Mouse (Mus musculus) macrophage (primary cell): ENCODE data around the gene Capzb. TPM values are rescaled to one million over a fixed set of nuclear protein-coding genes. Genes with fewer than 3 reads are reported as not detected.

ENCODE experiments used
- H3K27ac ChIP-seq: fragments of 350-480 bp; formaldehyde crosslinking; 2 replicates; pipeline ENCODE4 v1.9.0; 2021
- H3K36me3 ChIP-seq: fragments of 350-480 bp; formaldehyde crosslinking; 2 replicates; pipeline ENCODE4 v1.9.0; 2021; ENCODE audit errors: inconsistent target
- H3K4me3 ChIP-seq: fragments of 350-480 bp; formaldehyde crosslinking; 2 replicates; pipeline ENCODE4 v1.9.0; 2021; ENCODE audit errors: inconsistent target
- H3K79me2 ChIP-seq: fragments of 350-480 bp; formaldehyde crosslinking; 2 replicates; pipeline ENCODE4 v1.9.0; 2021; ENCODE audit errors: inconsistent target
- WGBS: methylation state at CpG from one replicate; pipeline ENCODE4 v1.1.7; 2026; ENCODE audit warnings: inconsistent platforms; ENCODE audit not compliant: missing documents; 5-methylcytosine and 5-hydroxymethylcytosine counted together
- polyA plus RNA-seq: library from polyadenylated mRNA; stranded (reverse); fragments of 250-400 nt; gene quantifications from 3 replicates; pipeline ENCODE4 v1.2.4, GENCODE M21; 2018; ENCODE audit warnings: inconsistent platforms

Gene Capzb
- polyA plus RNA-seq, 1 experiment from 2014 or later = 769 TPM

DNA sequence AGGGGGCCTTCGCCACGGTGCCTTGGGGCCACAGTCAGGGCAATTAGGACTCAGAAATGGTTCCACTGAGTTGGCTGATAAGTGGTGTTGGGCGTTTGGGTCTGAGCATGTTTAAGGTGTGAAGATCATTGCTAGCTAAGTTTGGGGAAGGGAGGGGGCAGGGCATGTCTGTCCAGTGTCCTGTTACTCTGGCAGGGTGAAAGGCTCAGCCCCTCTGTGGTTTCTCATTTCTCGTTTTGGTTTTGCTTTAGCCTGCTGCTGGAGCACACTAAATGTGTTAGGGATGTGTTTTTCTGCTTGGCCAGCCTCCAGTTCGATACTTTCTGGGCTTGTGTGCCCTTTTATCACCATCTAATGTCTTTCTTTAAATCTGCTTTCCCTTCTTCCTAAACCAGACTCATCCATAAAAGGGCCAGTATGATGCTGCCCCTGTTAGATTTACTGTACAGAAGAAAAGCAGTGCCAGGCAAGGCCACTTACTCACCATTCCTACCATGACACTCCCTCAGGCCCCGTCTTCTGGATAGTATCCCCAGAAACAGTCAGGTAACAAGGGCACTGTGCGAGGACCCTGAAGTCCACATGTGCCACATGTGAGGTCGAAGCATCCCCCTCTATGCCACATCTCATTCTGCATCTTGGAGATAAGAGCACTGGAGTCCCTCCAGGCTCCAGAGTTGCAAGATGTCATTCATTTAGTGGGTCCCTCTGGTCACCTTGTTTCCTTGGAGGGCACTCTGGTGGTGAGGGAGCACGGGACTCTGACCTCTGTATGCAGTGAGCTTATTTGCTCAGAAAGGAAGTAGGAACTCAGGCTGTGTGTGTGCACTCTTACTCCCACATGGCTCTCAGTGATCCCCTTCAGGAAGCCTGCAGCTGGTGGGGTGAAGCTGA, 15.8 kb downstream of the Capzb start:
- 3% methylated on average over 9 of the region's 9 CpGs for WGBS
- no peak overlapping the region for H3K4me3 ChIP-seq
- H3K36me3 ChIP-seq = peaks cover 9% of the 10 kb centered on the region; the same call in 1 of the 2 replicates
- peak overlapping the region; percentile 84 for H3K27ac ChIP-seq
- peaks cover 100% of the 10 kb centered on the region for H3K79me2 ChIP-seq

DNA sequence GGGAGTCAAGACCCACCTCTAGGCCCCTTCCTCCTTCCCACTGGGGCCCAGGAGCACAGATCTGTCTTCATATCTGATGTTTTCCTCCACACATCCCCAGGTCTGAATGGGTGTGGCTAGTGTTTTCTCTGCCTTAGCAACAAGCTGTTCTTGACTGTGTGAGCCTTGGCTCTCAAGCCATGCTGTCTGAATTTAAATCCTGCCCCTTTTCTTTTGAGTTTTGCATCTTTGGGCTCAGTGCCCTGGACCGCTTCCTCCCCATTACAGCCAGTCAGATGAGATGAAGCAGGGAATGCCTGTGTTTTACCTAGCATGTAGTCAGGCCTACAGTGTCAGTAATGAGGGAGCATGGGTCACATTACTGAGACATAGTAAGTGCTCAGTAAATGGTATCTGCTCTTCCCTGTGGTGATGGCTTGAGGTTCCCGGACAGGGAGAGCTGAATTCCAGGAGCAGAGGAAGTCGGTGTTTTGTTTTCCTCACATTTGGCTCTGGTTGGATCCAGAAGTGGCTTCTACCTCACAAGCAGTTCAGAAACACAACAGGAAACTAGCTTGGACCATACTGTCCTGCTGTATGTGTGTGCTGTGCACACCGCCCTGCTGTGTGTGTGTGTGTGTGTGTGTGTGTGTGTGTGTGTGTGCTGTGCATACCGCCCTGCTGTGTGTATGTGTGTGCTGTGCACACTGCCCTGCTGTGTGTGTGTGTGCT, 16.6 kb downstream of the Capzb start:
- no peak overlapping the region for H3K4me3 ChIP-seq
- 66% methylated on average over 4 of the region's 5 CpGs for WGBS
- peaks cover 9% of the 10 kb centered on the region; the same call in 1 of the 2 replicates for H3K36me3 ChIP-seq
- peaks cover 100% of the 10 kb centered on the region for H3K79me2 ChIP-seq
- H3K27ac ChIP-seq = peak overlapping the region; percentile 84

DNA sequence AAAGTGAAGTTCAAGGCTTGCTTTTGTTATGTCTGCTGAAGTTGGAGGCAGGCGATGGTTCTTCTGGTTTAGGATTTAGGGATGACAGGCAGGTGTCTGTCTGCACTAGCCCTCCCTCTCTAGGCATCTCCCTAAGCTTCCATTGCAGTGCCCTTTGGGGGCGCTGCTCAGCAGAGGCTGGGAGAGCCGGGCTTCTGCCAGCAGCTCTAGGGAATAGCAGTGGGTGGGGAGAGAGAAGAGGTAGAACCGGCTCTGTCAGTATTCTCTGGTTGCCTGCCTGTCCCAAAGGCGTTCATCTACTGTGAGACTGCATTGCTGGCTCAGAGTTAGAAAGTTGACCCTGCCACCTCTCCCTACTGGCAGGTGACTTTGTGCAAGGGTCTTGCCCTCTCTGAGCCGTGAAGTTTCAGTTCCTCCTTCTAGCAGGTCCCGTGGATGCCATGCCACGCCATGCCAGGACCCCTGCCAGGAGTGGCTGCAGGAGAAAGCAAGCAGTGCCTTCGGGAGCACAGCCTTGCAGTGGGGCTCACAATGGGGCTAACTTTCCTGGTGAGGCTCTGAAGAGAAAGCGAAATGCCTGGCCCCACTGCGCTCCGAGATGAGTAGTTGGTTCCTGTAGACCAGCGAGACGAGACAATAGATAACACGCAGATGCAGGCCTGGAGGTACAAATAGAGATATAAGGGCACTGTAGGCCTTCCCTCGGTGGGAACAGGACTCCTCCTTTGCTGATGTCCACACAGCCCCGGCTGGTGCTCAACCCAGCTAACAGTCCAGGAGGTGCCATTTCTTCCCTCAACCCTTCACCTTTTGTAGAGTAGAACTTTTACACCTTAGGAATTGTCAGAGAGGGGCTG, 19.5 kb downstream of the Capzb start:
- Histone ChIP-seq H3K4me3 (no peak overlapping the region), H3K27ac (peak overlapping the region; percentile 40), H3K79me2 (peaks cover 100% of the 10 kb centered on the region), H3K36me3 (peaks cover under 1% of the 10 kb centered on the region; the same call in 1 of the 2 replicates)
- WGBS = 56% methylated on average over 17 of the region's 17 CpGs

GRCm38 (mm10) chr4:139213086-139213485, 20.4 kb downstream of the Capzb start:
- H3K36me3 ChIP-seq = no peaks in the 10 kb centered on the region; the same call in 1 of the 2 replicates

DNA sequence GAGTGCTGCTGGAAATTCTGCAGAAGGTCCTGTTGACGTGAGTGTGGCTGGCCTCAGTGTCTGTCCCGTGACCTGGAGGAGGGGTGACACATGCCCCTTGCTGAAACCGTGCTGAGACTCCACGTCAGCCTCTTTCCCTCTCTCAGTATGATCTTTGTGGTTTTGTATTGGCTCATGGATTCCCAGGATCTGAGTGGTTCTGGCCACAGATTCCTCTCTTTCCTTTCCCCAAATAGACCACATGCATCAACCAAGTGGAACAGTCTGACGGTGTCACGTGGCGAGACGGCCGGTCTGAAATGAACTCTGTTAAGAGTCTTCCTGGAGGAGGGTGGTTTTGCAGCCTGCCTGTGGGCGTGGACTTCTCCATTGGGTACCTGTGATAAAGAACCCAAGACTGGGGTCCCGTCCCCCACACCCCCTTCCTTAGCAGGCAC, 21.3 kb downstream of the Capzb start:
- Histone ChIP-seq H3K4me3 (no peak overlapping the region), H3K79me2 (peaks cover 100% of the 10 kb centered on the region), H3K36me3 (no peaks in the 10 kb centered on the region; the same call in 1 of the 2 replicates), H3K27ac (peak overlapping the region; percentile 40)
- WGBS = 37% methylated on average over 9 of the region's 11 CpGs

More at GRCm38 (mm10) chr4:139213086-139213485, 20.4 kb downstream of the Capzb start:
- Histone ChIP-seq H3K4me3 (no peak overlapping the region), H3K27ac (peak overlapping the region; percentile 40), H3K79me2 (peaks cover 100% of the 10 kb centered on the region)
- 85% methylated on average over 10 of the region's 10 CpGs for WGBS

DNA sequence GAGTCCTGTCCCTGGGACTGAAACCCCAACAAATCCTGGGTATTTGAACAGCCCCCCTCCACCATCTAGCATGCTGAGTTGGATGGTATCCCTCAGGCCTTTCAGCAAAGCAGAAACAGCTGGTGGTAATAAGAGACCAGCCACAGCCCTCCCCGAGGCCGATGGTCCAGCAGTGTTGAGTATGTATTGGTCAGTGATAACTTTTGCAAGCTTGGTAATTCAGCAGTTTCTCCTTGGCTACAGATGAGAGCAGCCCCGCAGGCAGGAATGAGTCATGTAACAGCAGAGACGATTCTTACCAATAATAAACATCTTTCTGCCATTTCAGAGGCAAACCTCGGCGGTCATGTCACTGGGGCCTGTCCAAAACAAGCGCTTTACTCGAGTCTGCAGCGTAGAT, 23.9 kb downstream of the Capzb start:
- peak overlapping the region; percentile 4; the same call in 1 of the 2 replicates for H3K27ac ChIP-seq
- no peaks in the 10 kb centered on the region for H3K36me3 ChIP-seq
- H3K4me3 ChIP-seq = no peak overlapping the region
- H3K79me2 ChIP-seq = peaks cover 100% of the 10 kb centered on the region
- 65% methylated on average over 9 of the region's 9 CpGs for WGBS

- Histone ChIP-seq H3K27ac (no peak overlapping the region), H3K79me2 (peaks cover 100% of the 10 kb centered on the region), H3K36me3 (no peaks in the 10 kb centered on the region), H3K4me3 (no peak overlapping the region)
- WGBS = 64% methylated on average over 3 of the region's 3 CpGs
Measured at GRCm38 (mm10) chr4:139218539-139218938, 25.8 kb downstream of the Capzb start.

GRCm38 (mm10) chr4:139219656-139220055, 27.0 kb downstream of the Capzb start:
- H3K27ac ChIP-seq = no peak overlapping the region
- no peak overlapping the region for H3K4me3 ChIP-seq
- peaks cover 100% of the 10 kb centered on the region for H3K79me2 ChIP-seq
- H3K36me3 ChIP-seq = 0 out of 2 replicates have a peak, but pooled peaks cover 6% of the 10 kb centered on the region
- 86% methylated on average over 4 of the region's 4 CpGs for WGBS

- 92% methylated on average over 4 of the region's 4 CpGs for WGBS
- Histone ChIP-seq H3K36me3 (peaks cover 12% of the 10 kb centered on the region; the same call in 1 of the 2 replicates), H3K79me2 (peaks cover 100% of the 10 kb centered on the region), H3K27ac (no peak overlapping the region), H3K4me3 (no peak overlapping the region)
Measured at GRCm38 (mm10) chr4:139220978-139221377, 28.3 kb downstream of the Capzb start.

- peaks cover 21% of the 10 kb centered on the region; the same call in 1 of the 2 replicates for H3K36me3 ChIP-seq
- peaks cover 100% of the 10 kb centered on the region for H3K79me2 ChIP-seq
- no peak overlapping the region for H3K4me3 ChIP-seq
- no peak overlapping the region for H3K27ac ChIP-seq
- 19% methylated on average over 4 of the region's 4 CpGs for whole genome bisulfite sequencing
Measured at GRCm38 (mm10) chr4:139221837-139222236, 29.1 kb downstream of the Capzb start.

DNA sequence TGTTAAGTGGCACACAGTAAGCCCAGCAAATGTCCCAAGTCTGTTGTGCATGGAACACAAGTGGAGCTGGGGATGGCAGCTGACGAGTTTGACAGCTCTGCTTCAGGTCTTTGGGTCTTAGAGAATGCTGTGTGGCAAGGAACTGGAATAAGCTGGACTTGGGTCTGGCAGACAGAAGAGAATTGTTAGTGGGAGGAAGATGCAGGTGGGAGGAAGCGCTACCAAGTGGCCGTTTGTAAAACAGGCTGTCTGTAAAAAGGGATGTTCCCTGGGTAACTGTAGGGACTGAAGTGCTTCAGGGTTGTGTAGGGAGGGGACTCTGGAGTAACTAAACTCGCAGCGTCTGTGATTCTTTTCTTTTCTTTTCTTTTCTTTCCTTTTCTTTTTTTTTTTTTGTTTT, 32.4 kb downstream of the Capzb start:
- H3K79me2 ChIP-seq = peaks cover 100% of the 10 kb centered on the region
- WGBS = 64% methylated on average over 5 of the region's 5 CpGs
- no peak overlapping the region for H3K4me3 ChIP-seq
- peaks cover 21% of the 10 kb centered on the region; the same call in 1 of the 2 replicates for H3K36me3 ChIP-seq
- no peak overlapping the region for H3K27ac ChIP-seq

DNA sequence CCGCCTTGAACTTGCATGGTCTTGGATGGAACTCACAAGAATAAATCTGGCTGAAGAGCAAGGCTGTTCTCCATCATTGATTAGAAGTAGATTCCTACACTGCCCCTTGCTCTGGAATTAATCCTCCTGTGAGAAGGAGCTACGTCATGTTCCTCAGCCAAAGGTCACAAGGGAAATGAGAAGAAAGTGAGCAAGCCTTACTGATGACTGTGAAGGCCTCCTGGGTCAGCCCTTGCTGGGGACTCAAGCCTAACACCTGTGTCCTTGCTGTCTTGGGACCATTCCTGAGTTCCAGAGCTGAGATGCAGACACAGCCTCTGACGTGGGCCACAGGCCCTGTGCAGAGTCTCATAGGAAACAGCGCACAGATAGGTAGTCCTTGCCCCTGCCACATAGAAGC, 33.2 kb downstream of the Capzb start:
- Histone ChIP-seq H3K79me2 (peaks cover 100% of the 10 kb centered on the region), H3K27ac (no peak overlapping the region), H3K4me3 (no peak overlapping the region), H3K36me3 (peaks cover 21% of the 10 kb centered on the region; the same call in 1 of the 2 replicates)
- WGBS = 91% methylated on average over 4 of the region's 4 CpGs

DNA sequence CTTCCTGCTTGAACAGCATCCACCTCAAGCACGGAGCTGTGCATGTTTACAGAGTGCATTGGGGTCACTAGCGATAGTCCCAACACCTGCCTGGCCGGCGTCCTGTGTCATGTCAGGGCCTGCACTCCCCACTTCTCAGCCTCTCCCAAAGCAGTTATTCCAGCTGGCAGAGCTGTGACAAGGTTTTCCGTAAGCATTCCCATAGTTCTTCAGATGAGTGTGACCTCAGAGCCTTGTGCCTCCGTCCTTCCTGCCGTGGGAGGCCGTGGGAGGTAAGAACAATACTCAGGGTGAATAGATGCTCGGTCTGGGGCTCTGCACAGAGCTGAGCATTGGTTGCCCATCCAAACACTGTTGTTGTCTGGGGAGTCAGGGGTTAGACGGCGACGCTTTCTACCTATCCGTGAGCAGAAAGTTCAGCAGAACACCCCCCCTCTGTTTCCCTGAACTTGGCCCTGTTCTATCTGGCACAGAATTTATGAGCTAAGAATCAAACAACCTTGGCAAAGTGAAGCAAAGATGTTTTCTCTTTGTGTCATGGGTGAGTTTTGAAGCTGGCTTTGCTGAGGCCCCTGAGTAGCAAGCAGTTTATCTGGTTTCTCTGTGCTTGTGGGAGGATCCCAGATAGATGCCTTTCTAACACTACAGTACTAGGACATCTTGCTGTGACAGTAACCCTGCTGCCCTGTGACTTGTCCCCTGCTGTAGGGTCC, 34.0 kb downstream of the Capzb start:
- 97% methylated on average over 13 of the region's 13 CpGs for WGBS
- peak overlapping the region; percentile 63; the same call in 1 of the 2 replicates for H3K27ac ChIP-seq
- H3K4me3 ChIP-seq = no peak overlapping the region
- H3K36me3 ChIP-seq = peaks cover 21% of the 10 kb centered on the region; the same call in 1 of the 2 replicates
- peaks cover 100% of the 10 kb centered on the region for H3K79me2 ChIP-seq
